10 mouse cellular contexts compared by ENCODE assay signal in genomic region chr2:30417595-30418165, GRCm38 (mm10). TPM values are rescaled to one million over a fixed set of nuclear protein-coding genes. Genes with fewer than 3 reads are reported as not detected.
DNase-seq lines count a peak whose midpoint lies in the region; ATAC-seq and TF ChIP-seq lines count a peak whose summit lies in the region.
"Had no signal": no experiment of that assay in that cellular context is flagged by ENCODE, and none has a peak within 500 bp of the region (broad histone marks: within the 10 kb centered on the region; RNA-seq: fewer than 3 reads in every experiment).

No protein-coding gene starts in this region.

- no peak for ATAC-seq in embryonic facial prominence, embryonic 15.5 days (ENCODE audit: insufficient number of reproducible peaks, low FRiP score, low TSS enrichment, low read depth)
- peak; percentile 59 for ATAC-seq in liver, embryonic 16.5 days (ENCODE audit: low read depth)

- H3K9ac ChIP-seq in embryonic facial prominence, embryonic 15.5 days, result no peak overlapping the region
- peak overlapping the region; percentile 73 for H3K9ac ChIP-seq in liver, embryonic 16.5 days (ENCODE audit: low read depth, low read length)

- H3K9me3 ChIP-seq in embryonic facial prominence, embryonic 15.5 days (replicated peaks), result no peaks in the 10 kb centered on the region
- no peaks in the 10 kb centered on the region for H3K9me3 ChIP-seq in liver, embryonic 16.5 days (replicated peaks; ENCODE audit: control insufficient read depth, low read length)

- 52% methylated on average over 5 of the region's 5 CpGs for WGBS in embryonic facial prominence, embryonic 15.5 days
- WGBS in liver, embryonic 16.5 days (ENCODE audit: insufficient replicate concordance), result 24% methylated on average over 5 of the region's 5 CpGs

- no peaks in the 10 kb centered on the region for H3K27me3 ChIP-seq in embryonic facial prominence, embryonic 15.5 days
- H3K27me3 ChIP-seq in liver, embryonic 16.5 days (ENCODE audit: control insufficient read depth, insufficient read depth, low read depth, low read length), result no peaks in the 10 kb centered on the region

- peak; percentile 48 for DNase-seq in cerebellum, adult 11-12 months
- DNase-seq in cerebellum, adult 8-10 months, result no peak
- DNase-seq in layer of hippocampus, adult 2 months (ENCODE audit: low spot score in 2 of 2), result no peak
- no peak for DNase-seq in layer of hippocampus, adult 18-20 months (ENCODE audit: low spot score in 2 of 2)
- no peak for DNase-seq in urinary bladder, adult 2 months (ENCODE audit: low spot score)
- DNase-seq in urinary bladder, postnatal 25 days (ENCODE audit: low spot score), result no peak
- DNase-seq: cerebellum, postnatal 36 days; thymus, adult 18-20 months had no signal

- no peak overlapping the region for H3K4me3 ChIP-seq in layer of hippocampus, adult 2 months
- H3K4me3 ChIP-seq in embryonic facial prominence, embryonic 15.5 days (replicated peaks), result no peak overlapping the region
- H3K4me3 ChIP-seq in liver, embryonic 16.5 days (ENCODE audit: low read depth, low read length), result peak overlapping the region; percentile 99

- no peaks in the 10 kb centered on the region for H3K36me3 ChIP-seq in embryonic facial prominence, embryonic 15.5 days
- no peaks in the 10 kb centered on the region for H3K36me3 ChIP-seq in liver, embryonic 16.5 days (ENCODE audit: control insufficient read depth, insufficient read depth)

- H3K27ac ChIP-seq in layer of hippocampus, adult 2 months, result peak overlapping the region; percentile 61; the same call in 1 of the 2 replicates
- H3K27ac ChIP-seq in embryonic facial prominence, embryonic 15.5 days (replicated peaks), result peak overlapping the region; percentile 18; the same call in 1 of the 2 replicates
- peak overlapping the region; percentile 97 for H3K27ac ChIP-seq in liver, embryonic 16.5 days (ENCODE audit: low read length)

- no peak for TF ChIP-seq CTCF in layer of hippocampus, adult 2 months (conservative IDR thresholded peaks at IDR 0.05)

- H3K4me2 ChIP-seq in embryonic facial prominence, embryonic 15.5 days (replicated peaks), result peak overlapping the region; percentile 13; the same call in 1 of the 2 replicates
- H3K4me2 ChIP-seq in liver, embryonic 16.5 days (ENCODE audit: low read depth, low read length), result peak overlapping the region; percentile 88

- peaks cover 45% of the 10 kb centered on the region for H3K4me1 ChIP-seq in embryonic facial prominence, embryonic 15.5 days
- H3K4me1 ChIP-seq in liver, embryonic 16.5 days (ENCODE audit: control insufficient read depth, low read depth, low read length), result peaks cover 41% of the 10 kb centered on the region

RNA-seq across cellular contexts. Expression of gene Ptpa, which starts 1.8 kb away (rescaled TPM):
- 100 to 1,000 TPM; 152 to 168 TPM for total RNA-seq in layer of hippocampus, adult 2 months (2021)
- 100 to 1,000 TPM; 170 to 176 TPM for total RNA-seq in layer of hippocampus, adult 18-20 months (2021)
- 146 and 154 TPM in 2 replicates for polyA plus RNA-seq in embryonic facial prominence, embryonic 15.5 days (2015; fragmentation: Nextera tagmentation; extraction: Ambion mirVana)
- 121 TPM in 2 replicates for polyA plus RNA-seq in liver, embryonic 16.5 days (2015; fragmentation: Nextera tagmentation; extraction: Ambion mirVana)
- 90.0 and 93.9 TPM in 2 replicates for polyA plus RNA-seq in urinary bladder, adult 2 months (2012; rRNA removed)

RNA-seq across cellular contexts. Expression of gene Crat, which starts 2.1 kb away (rescaled TPM):
- 10 to 100 TPM; 50.9 to 51.6 TPM for total RNA-seq in layer of hippocampus, adult 2 months (2021)
- total RNA-seq in layer of hippocampus, adult 18-20 months (2021), result 10 to 100 TPM; 45.9 to 55.6 TPM
- polyA plus RNA-seq in embryonic facial prominence, embryonic 15.5 days (2015; fragmentation: Nextera tagmentation; extraction: Ambion mirVana), result 29.4 and 32.1 TPM in 2 replicates
- polyA plus RNA-seq in liver, embryonic 16.5 days (2015; fragmentation: Nextera tagmentation; extraction: Ambion mirVana), result 24.2 and 31.3 TPM in 2 replicates
- polyA plus RNA-seq in urinary bladder, adult 2 months (2012; rRNA removed), result 27.3 and 38.1 TPM in 2 replicates

RNA-seq across cellular contexts. Expression of gene Dolpp1, which starts 25.6 kb away (rescaled TPM):
- 10 to 100 TPM; 22.8 to 24.0 TPM for total RNA-seq in layer of hippocampus, adult 2 months (2021)
- total RNA-seq in layer of hippocampus, adult 18-20 months (2021), result 10 to 100 TPM; 21.9 to 26.3 TPM
- polyA plus RNA-seq in embryonic facial prominence, embryonic 15.5 days (2015; fragmentation: Nextera tagmentation; extraction: Ambion mirVana), result 34.6 and 34.7 TPM in 2 replicates
- polyA plus RNA-seq in liver, embryonic 16.5 days (2015; fragmentation: Nextera tagmentation; extraction: Ambion mirVana), result 14.7 and 16.5 TPM in 2 replicates
- polyA plus RNA-seq in urinary bladder, adult 2 months (2012; rRNA removed), result 18.9 and 27.3 TPM in 2 replicates

RNA-seq across cellular contexts. Expression of gene Miga2, which starts 53.6 kb away (rescaled TPM):
- total RNA-seq in layer of hippocampus, adult 2 months (2021), result 100 to 1,000 TPM; 112 to 120 TPM
- total RNA-seq in layer of hippocampus, adult 18-20 months (2021), result 100 to 1,000 TPM; 105 to 111 TPM
- polyA plus RNA-seq in embryonic facial prominence, embryonic 15.5 days (2015; fragmentation: Nextera tagmentation; extraction: Ambion mirVana), result 21.8 and 22.9 TPM in 2 replicates
- 6.5 and 7.2 TPM in 2 replicates for polyA plus RNA-seq in liver, embryonic 16.5 days (2015; fragmentation: Nextera tagmentation; extraction: Ambion mirVana)
- polyA plus RNA-seq in urinary bladder, adult 2 months (2012; rRNA removed), result 32.6 and 34.4 TPM in 2 replicates

RNA-seq across cellular contexts. Expression of gene Ier5l, which starts 56.3 kb away (rescaled TPM):
- 10 to 100 TPM; 12.2 to 13.1 TPM for total RNA-seq in layer of hippocampus, adult 2 months (2021)
- total RNA-seq in layer of hippocampus, adult 18-20 months (2021), result 10 to 100 TPM; 15.2 to 18.0 TPM
- 2.2 and 3.0 TPM in 2 replicates for polyA plus RNA-seq in embryonic facial prominence, embryonic 15.5 days (2015; fragmentation: Nextera tagmentation; extraction: Ambion mirVana)
- polyA plus RNA-seq in liver, embryonic 16.5 days (2015; fragmentation: Nextera tagmentation; extraction: Ambion mirVana), result 0.07 TPM in 1 of 2 replicates, not detected in the other
- 10.7 and 11.0 TPM in 2 replicates for polyA plus RNA-seq in urinary bladder, adult 2 months (2012; rRNA removed)

Comparison
In these comparisons a context has a peak if more than half of its experiments do, and no peak if none do; other contexts are left out.
1. H3K27ac ChIP-seq: peak in every context shown above with its lines; median percentile 97 in liver, embryonic 16.5 days; 61 in layer of hippocampus, adult 2 months; 18 in embryonic facial prominence, embryonic 15.5 days.